Mouse (Mus musculus): ENCODE data around the gene Lrrk1.

GRCm38 (mm10) chr7:66230246-66230637 lies 157.9 kb downstream of the Lrrk1 start:
- TF ChIP-seq CTCF (IDR thresholded peaks at IDR 0.05; ENCODE audit: extremely low read depth, insufficient read length, insufficient replicate concordance, low read depth, low read length), result no peak
- no peak for TF ChIP-seq POLR2A (IDR thresholded peaks at IDR 0.05; ENCODE audit: low read depth, low read length)

Data from small intestine, adult 2 months (tissue).